Mouse (Mus musculus): ENCODE measurements around the gene Itsn1. TPM values are rescaled to one million over a fixed set of nuclear protein-coding genes. Genes with fewer than 3 reads are reported as not detected.

Gene Itsn1
- total RNA-seq, 1 experiment from 2014 or later, result 16.6 TPM

GRCm38 (mm10) chr16:91836592-91837557, 107.8 kb downstream of the Itsn1 start:
- ATAC-seq (replicated peaks; ENCODE audit: low read depth, poor library complexity, severe bottlenecking), result no peak

- no peak for ATAC-seq (replicated peaks; ENCODE audit: low read depth, poor library complexity, severe bottlenecking)
These were observed 108.5 kb downstream of the Itsn1 start for GRCm38 (mm10) chr16:91837558-91838041.

GRCm38 (mm10) chr16:91838771-91839170, 109.7 kb downstream of the Itsn1 start:
- ATAC-seq (replicated peaks; ENCODE audit: low read depth, poor library complexity, severe bottlenecking), result no peak

GRCm38 (mm10) chr16:91839462-91839861, 110.4 kb downstream of the Itsn1 start:
- no peak for ATAC-seq (replicated peaks; ENCODE audit: low read depth, poor library complexity, severe bottlenecking)

- ATAC-seq (replicated peaks; ENCODE audit: low read depth, poor library complexity, severe bottlenecking), result peak; percentile 71
These were observed 112.0 kb downstream of the Itsn1 start for GRCm38 (mm10) chr16:91841026-91841630.

GRCm38 (mm10) chr16:91846089-91846741, 117.1 kb downstream of the Itsn1 start:
- ATAC-seq (replicated peaks; ENCODE audit: low read depth, poor library complexity, severe bottlenecking), result no peak

GRCm38 (mm10) chr16:91847525-91848225, 118.6 kb downstream of the Itsn1 start:
- no peak for ATAC-seq (replicated peaks; ENCODE audit: low read depth, poor library complexity, severe bottlenecking)

- ATAC-seq (replicated peaks; ENCODE audit: low read depth, poor library complexity, severe bottlenecking), result no peak
These were observed 119.4 kb downstream of the Itsn1 start for GRCm38 (mm10) chr16:91848505-91848904.

- no peak for ATAC-seq (replicated peaks; ENCODE audit: low read depth, poor library complexity, severe bottlenecking)
These were observed 120.0 kb downstream of the Itsn1 start for GRCm38 (mm10) chr16:91848906-91849603.

GRCm38 (mm10) chr16:91850175-91850574, 121.1 kb downstream of the Itsn1 start:
- no peak for ATAC-seq (replicated peaks; ENCODE audit: low read depth, poor library complexity, severe bottlenecking)

GRCm38 (mm10) chr16:91851456-91852231, 122.6 kb downstream of the Itsn1 start:
- ATAC-seq (replicated peaks; ENCODE audit: low read depth, poor library complexity, severe bottlenecking), result peak; percentile 52

- ATAC-seq (replicated peaks; ENCODE audit: low read depth, poor library complexity, severe bottlenecking), result peak; percentile 45; the same call in 1 of the 2 replicates
These were observed 123.7 kb downstream of the Itsn1 start for GRCm38 (mm10) chr16:91852753-91853152.

GRCm38 (mm10) chr16:91853223-91853622, 124.1 kb downstream of the Itsn1 start:
- no peak for ATAC-seq (replicated peaks; ENCODE audit: low read depth, poor library complexity, severe bottlenecking)

- ATAC-seq (replicated peaks; ENCODE audit: low read depth, poor library complexity, severe bottlenecking), result peak; percentile 29; the same call in 1 of the 2 replicates
These were observed 129.6 kb downstream of the Itsn1 start for GRCm38 (mm10) chr16:91858695-91859094.

GRCm38 (mm10) chr16:91859203-91859602, 130.1 kb downstream of the Itsn1 start:
- no peak for ATAC-seq (replicated peaks; ENCODE audit: low read depth, poor library complexity, severe bottlenecking)

GRCm38 (mm10) chr16:91859958-91860357, 130.9 kb downstream of the Itsn1 start:
- ATAC-seq (replicated peaks; ENCODE audit: low read depth, poor library complexity, severe bottlenecking), result no peak

GRCm38 (mm10) chr16:91860471-91861125, 131.5 kb downstream of the Itsn1 start:
- ATAC-seq (replicated peaks; ENCODE audit: low read depth, poor library complexity, severe bottlenecking), result no peak

- ATAC-seq (replicated peaks; ENCODE audit: low read depth, poor library complexity, severe bottlenecking), result no peak
These were observed 132.8 kb downstream of the Itsn1 start for GRCm38 (mm10) chr16:91861784-91862371.

Measured in common myeloid progenitor, adult 5-6 weeks (primary cell).